Comparison of ENCODE assay signal across 14 mouse cellular contexts in genomic region chrX:42431851-42432635, GRCm38 (mm10). TPM values are rescaled to one million over a fixed set of nuclear protein-coding genes. Genes with fewer than 3 reads are reported as not detected.
DNase-seq lines count a peak whose midpoint lies in the region; ATAC-seq and TF ChIP-seq lines count a peak whose summit lies in the region.
"Had no signal": no experiment of that assay in that cellular context is flagged by ENCODE, and none has a peak within 500 bp of the region (broad histone marks: within the 10 kb centered on the region; RNA-seq: fewer than 3 reads in every experiment).

No protein-coding gene starts in this region.

- intact Hi-C loops in heart, adult 2 months (cut with DNase I), result no loop called here

- ATAC-seq in forebrain, postnatal 0 days, result peak; percentile 16; the same call in 1 of the 2 replicates
- ATAC-seq in cerebellum, adult (ENCODE audit: insufficient number of reproducible peaks, low FRiP score, low TSS enrichment), result no peak

- no peaks in the 10 kb centered on the region for H3K27me3 ChIP-seq in heart, adult 2 months (ENCODE audit: control insufficient read depth, insufficient read depth, low read length)
- no peaks in the 10 kb centered on the region for H3K27me3 ChIP-seq in forebrain, postnatal 0 days (ENCODE audit: insufficient read depth, low read length)
- H3K27me3 ChIP-seq: embryonic facial prominence, embryonic 12.5 days had no signal

- H3K4me1 ChIP-seq in heart, adult 2 months (ENCODE audit: control insufficient read depth, insufficient read depth, low read length), result peaks cover 1% of the 10 kb centered on the region
- no peaks in the 10 kb centered on the region for H3K4me1 ChIP-seq in forebrain, postnatal 0 days (ENCODE audit: insufficient read depth)
- H3K4me1 ChIP-seq: embryonic facial prominence, embryonic 12.5 days had no signal

- H3K36me3 ChIP-seq in heart, adult 2 months (ENCODE audit: control insufficient read depth, insufficient read depth, low read length), result no peaks in the 10 kb centered on the region
- H3K36me3 ChIP-seq in forebrain, postnatal 0 days (ENCODE audit: insufficient read depth), result no peaks in the 10 kb centered on the region
- H3K36me3 ChIP-seq: embryonic facial prominence, embryonic 12.5 days had no signal

- no peaks in the 10 kb centered on the region for H3K9me3 ChIP-seq in forebrain, postnatal 0 days (ENCODE audit: low read length)
- H3K9me3 ChIP-seq: embryonic facial prominence, embryonic 12.5 days had no signal

- no peak for TF ChIP-seq EP300 in heart, adult 2 months (IDR thresholded peaks at IDR 0.05; ENCODE audit: insufficient read depth, low read depth, low read length)

- H3K4me3 ChIP-seq in heart, adult 2 months, result no peak overlapping the region
- no peak overlapping the region for H3K4me3 ChIP-seq in forebrain, postnatal 0 days (ENCODE audit: low read depth, low read length)
- H3K4me3 ChIP-seq: embryonic facial prominence, embryonic 12.5 days had no signal

- TF ChIP-seq CTCF in heart, adult 2 months (IDR thresholded peaks at IDR 0.05), result no peak
- TF ChIP-seq CTCF in forebrain, postnatal 0 days (IDR thresholded peaks at IDR 0.05; ENCODE audit: low read depth), result no peak

- no peaks in the 10 kb centered on the region for H3K79me2 ChIP-seq in heart, adult 2 months (replicated peaks; ENCODE audit: control insufficient read depth, insufficient read depth, low read length)

- H3K4me2 ChIP-seq in forebrain, postnatal 0 days (ENCODE audit: low read depth), result no peak overlapping the region
- H3K4me2 ChIP-seq: embryonic facial prominence, embryonic 12.5 days had no signal

- DNase-seq in heart, adult 9 months (ENCODE audit: low spot score in 2 of 2), result peak; percentile 4 to 12
- DNase-seq in heart, adult 2 months, result no peak
- peak; percentile 97 for DNase-seq in R1 (ENCODE audit: low read depth, low spot score)
- peak; percentile 0 for DNase-seq in forebrain, postnatal 0 days
- peak; percentile 15 for DNase-seq in lung, postnatal 36 days
- no peak for DNase-seq in frontal cortex, postnatal 25 days (ENCODE audit: low spot score in 2 of 2)
- DNase-seq in right cerebral cortex, postnatal 36 days (ENCODE audit: low spot score in 2 of 2), result no peak
- DNase-seq: B cell, adult 2 months had no signal

- no peak overlapping the region for H3K9ac ChIP-seq in heart, adult 2 months (ENCODE audit: low read depth, low read length)
- H3K9ac ChIP-seq in forebrain, postnatal 0 days, result no peak overlapping the region
- H3K9ac ChIP-seq: embryonic facial prominence, embryonic 12.5 days had no signal

- 53% methylated on average over 7 of the region's 7 CpGs for WGBS in heart, adult 2 months
- WGBS in forebrain, postnatal 0 days, result 24% methylated on average over 7 of the region's 7 CpGs

- no peak overlapping the region for H3K27ac ChIP-seq in heart, adult 2 months
- no peak overlapping the region for H3K27ac ChIP-seq in forebrain, postnatal 0 days (ENCODE audit: low read depth, low read length)
- H3K27ac ChIP-seq: embryonic facial prominence, embryonic 12.5 days had no signal

- no peak for TF ChIP-seq POLR2A in heart, adult 2 months (IDR thresholded peaks at IDR 0.05; ENCODE audit: insufficient read depth, low read depth, low read length)

RNA-seq across cellular contexts. Expression of gene Tex13c2, which starts 57.4 kb away (rescaled TPM):
- total RNA-seq in heart, adult 2 months (2021), result not detected
- not detected in 2 replicates for polyA plus RNA-seq in heart, adult 2 months (2012; rRNA removed)
- total RNA-seq in forebrain, postnatal 0 days (2014; rRNA removed), result not detected in 2 replicates
- not detected in 2 replicates for polyA plus RNA-seq in forebrain, postnatal 0 days (2015; fragmentation: Nextera tagmentation; extraction: Ambion mirVana)
- total RNA-seq: heart, postnatal 14 days; liver, adult 2 months; neutrophil, adult 5-6 weeks had no signal
- polyA plus RNA-seq: embryonic facial prominence, embryonic 12.5 days; liver, adult 2 months; stomach, embryonic 16.5 days had no signal

Comparison
In these comparisons a context has a peak if more than half of its experiments do, and no peak if none do; other contexts are left out.
1. DNase-seq: peak in heart, adult 9 months (2 of 2), R1 (single experiment), forebrain, postnatal 0 days (single experiment) and lung, postnatal 36 days (single experiment); none in heart, adult 2 months (0 of 2), frontal cortex, postnatal 25 days (0 of 2) and right cerebral cortex, postnatal 36 days (0 of 2).